Comparison of ENCODE assay signal across 8 mouse cellular contexts in genomic region chr10:121509751-121510643, GRCm38 (mm10). TPM values are rescaled to one million over a fixed set of nuclear protein-coding genes. Genes with fewer than 3 reads are reported as not detected.
A peak's percentile ranks its signal among the peaks of the same experiment; 100 is the strongest.
DNase-seq lines count a peak whose midpoint lies in the region; ATAC-seq and TF ChIP-seq lines count a peak whose summit lies in the region.

No protein-coding gene starts in this region.

- no peak overlapping the region for H3K9ac ChIP-seq in ES-E14 (ENCODE audit: insufficient read depth, low read depth, low read length, poor library complexity, severe bottlenecking)
- no peak overlapping the region; the same call in 1 of the 2 replicates for H3K9ac ChIP-seq in hindbrain, embryonic 16.5 days (ENCODE audit: low read depth, low read length)
- peak overlapping the region; percentile 37 for H3K9ac ChIP-seq in liver, embryonic 13.5 days

- 32% methylated on average over 24 of the region's 24 CpGs for WGBS in hindbrain, embryonic 16.5 days
- 23% methylated on average over 24 of the region's 24 CpGs for WGBS in liver, embryonic 13.5 days (ENCODE audit: insufficient replicate concordance)
- 15% methylated on average over 24 of the region's 24 CpGs for WGBS in small intestine, adult 2 months

- peak overlapping the region; percentile 22; the same call in 1 of the 2 replicates for H3K4me2 ChIP-seq in hindbrain, embryonic 16.5 days (ENCODE audit: low read length)
- H3K4me2 ChIP-seq in liver, embryonic 13.5 days, result peak overlapping the region; percentile 57

- no peaks in the 10 kb centered on the region for H3K27me3 ChIP-seq in hindbrain, embryonic 16.5 days (replicated peaks; ENCODE audit: control insufficient read depth, insufficient read depth, low read length)
- H3K27me3 ChIP-seq in liver, embryonic 13.5 days, result no peaks in the 10 kb centered on the region
- H3K27me3 ChIP-seq in small intestine, adult 2 months (ENCODE audit: control insufficient read depth, insufficient read depth, low read length), result no peaks in the 10 kb centered on the region

- H3K27ac ChIP-seq in ES-E14 (ENCODE audit: insufficient read depth, low read depth, low read length, poor library complexity, severe bottlenecking), result no peak overlapping the region
- H3K27ac ChIP-seq in hindbrain, embryonic 16.5 days (ENCODE audit: low read depth, low read length), result no peak overlapping the region
- H3K27ac ChIP-seq in liver, embryonic 13.5 days, result peak overlapping the region; percentile 61
- peak overlapping the region; percentile 84 for H3K27ac ChIP-seq in small intestine, adult 2 months (ENCODE audit: insufficient read depth, low read depth, low read length)

- peak; percentile 24; the same call in 1 of the 2 replicates for TF ChIP-seq POLR2A in small intestine, adult 2 months (IDR thresholded peaks at IDR 0.05; ENCODE audit: low read depth, low read length)

- no peak for DNase-seq in ES-E14 (ENCODE audit: low read depth, low spot score)
- peak; percentile 33 to 43 for DNase-seq in adrenal gland, postnatal 36 days
- DNase-seq in liver, embryonic 13.5 days, result peak; percentile 32
- DNase-seq in urinary bladder, postnatal 25 days (ENCODE audit: low spot score), result no peak
- no peak for DNase-seq in ovary, postnatal 36 days (ENCODE audit: low spot score)

- H3K36me3 ChIP-seq in ES-E14 (ENCODE audit: control insufficient read depth, insufficient read depth, low read length, poor library complexity, severe bottlenecking), result no peaks in the 10 kb centered on the region
- H3K36me3 ChIP-seq in hindbrain, embryonic 16.5 days (ENCODE audit: control insufficient read depth, insufficient read depth, low read length), result no peaks in the 10 kb centered on the region
- H3K36me3 ChIP-seq in liver, embryonic 13.5 days, result no peaks in the 10 kb centered on the region
- no peaks in the 10 kb centered on the region for H3K36me3 ChIP-seq in small intestine, adult 2 months (ENCODE audit: control insufficient read depth, insufficient read depth, low read length)

- no peak for ATAC-seq in hindbrain, embryonic 16.5 days
- peak; percentile 14; the same call in 1 of the 2 replicates for ATAC-seq in liver, embryonic 13.5 days (ENCODE audit: low read depth)
- no peak for ATAC-seq in megakaryocyte, adult 5-6 weeks (ENCODE audit: poor library complexity, severe bottlenecking)

- H3K4me3 ChIP-seq in ES-E14 (ENCODE audit: insufficient read depth in 1 of 2, low read depth in 1 of 2, low read length in 2 of 2, poor library complexity in 1 of 2, severe bottlenecking in 1 of 2), result peak overlapping the region; percentile 7 to 13; a peak in 2 of 4 replicates
- no peak overlapping the region for H3K4me3 ChIP-seq in hindbrain, embryonic 16.5 days (ENCODE audit: low read length)
- H3K4me3 ChIP-seq in liver, embryonic 13.5 days (replicated peaks), result peak overlapping the region; percentile 28
- peak overlapping the region; percentile 44 for H3K4me3 ChIP-seq in small intestine, adult 2 months (ENCODE audit: low read depth, low read length)

- TF ChIP-seq CTCF in small intestine, adult 2 months (IDR thresholded peaks at IDR 0.05; ENCODE audit: extremely low read depth, insufficient read length, insufficient replicate concordance, low read depth, low read length), result peak; percentile 6; the same call in 1 of the 2 replicates

- H3K9me3 ChIP-seq in ES-E14 (ENCODE audit: control insufficient read depth, insufficient read depth, low read depth, low read length), result no peaks in the 10 kb centered on the region
- no peaks in the 10 kb centered on the region for H3K9me3 ChIP-seq in hindbrain, embryonic 16.5 days (ENCODE audit: control insufficient read depth, low read length)
- H3K9me3 ChIP-seq in liver, embryonic 13.5 days (replicated peaks), result no peaks in the 10 kb centered on the region

- peaks cover 3 to 10% of the 10 kb centered on the region in 2 experiments; a peak in 3 of 4 replicates for H3K4me1 ChIP-seq in ES-E14 (ENCODE audit: control insufficient read depth in 2 of 2, insufficient read depth in 2 of 2, low read length in 2 of 2, poor library complexity in 1 of 2)
- peaks cover 14% of the 10 kb centered on the region for H3K4me1 ChIP-seq in hindbrain, embryonic 16.5 days (ENCODE audit: control insufficient read depth, insufficient read depth, low read depth, low read length)
- peaks cover 53% of the 10 kb centered on the region for H3K4me1 ChIP-seq in liver, embryonic 13.5 days (replicated peaks)
- H3K4me1 ChIP-seq in small intestine, adult 2 months (ENCODE audit: control insufficient read depth, insufficient read depth, insufficient read length, low read length), result peaks cover 16% of the 10 kb centered on the region

- in situ Hi-C loops in ES-E14 (cut with MboI; ENCODE audit: low sequenced_read_pairs in 2 of 2, unreplicated experiment in 2 of 2), result no loop called here

TF ChIP-seq in ES-E14, 5 proteins besides CTCF, POLR2A, EP300 and RAD21:
- TF ChIP-seq ZNF384 (IDR thresholded peaks at IDR 0.05; ENCODE audit: low read depth, low read length) (no peak), HCFC1 (IDR thresholded peaks at IDR 0.05; ENCODE audit: borderline replicate concordance, insufficient read depth, low read length) (no peak), ZC3H11A (IDR thresholded peaks at IDR 0.05; ENCODE audit: borderline replicate concordance, low read depth, low read length) (no peak), CHD2 (IDR thresholded peaks at IDR 0.05; ENCODE audit: low read depth, low read length) (no peak), MAFK (IDR thresholded peaks at IDR 0.05; ENCODE audit: insufficient read depth, low read depth, low read length) (no peak)
TF ChIP-seq in ES-E14: peak in this region for 0.

RNA-seq across cellular contexts. Expression of gene Rassf3, which starts 33.9 kb away (rescaled TPM):
- 11.9 and 13.1 TPM in 2 replicates for total RNA-seq in ES-E14 (2012; rRNA removed)
- total RNA-seq in adrenal gland, postnatal 36 days (2021), result 10 to 100 TPM; 37.5 to 38.2 TPM
- 5.3 and 6.0 TPM in 2 replicates for polyA plus RNA-seq in hindbrain, embryonic 16.5 days (2015; fragmentation: Nextera tagmentation; extraction: Ambion mirVana)
- polyA plus RNA-seq in liver, embryonic 13.5 days (2015; fragmentation: Nextera tagmentation; extraction: Ambion mirVana), result 7.4 and 9.5 TPM in 2 replicates
- 16.5 and 25.8 TPM in 2 replicates for polyA plus RNA-seq in small intestine, adult 2 months (2012; rRNA removed)
- total RNA-seq in megakaryocyte, adult 5-6 weeks (2015), result 65.7 and 65.8 TPM in 2 replicates
- 56.4 and 56.8 TPM in 2 replicates for total RNA-seq in megakaryocyte, adult 5-6 weeks (2017)

Comparison
In these comparisons a context has a peak if more than half of its experiments do, and no peak if none do; other contexts are left out.
1. DNase-seq: peak in adrenal gland, postnatal 36 days (2 of 2) and liver, embryonic 13.5 days (single experiment); none in ES-E14 (single experiment), urinary bladder, postnatal 25 days (single experiment) and ovary, postnatal 36 days (single experiment).
2. H3K27ac ChIP-seq: peak in liver, embryonic 13.5 days (single experiment) and small intestine, adult 2 months (single experiment); none in ES-E14 (single experiment) and hindbrain, embryonic 16.5 days (single experiment).